Mouse (Mus musculus): ENCODE measurements around the gene Sh3pxd2a. TPM values are rescaled to one million over a fixed set of nuclear protein-coding genes. Genes with fewer than 3 reads are reported as not detected.

The Sh3pxd2a gene
- polyA plus RNA-seq, 1 experiment, result 47.6 TPM

GRCm38 (mm10) chr19:47371521-47371920 is 92.7 kb downstream of the Sh3pxd2a start:
- no peak overlapping the region for H3K27ac ChIP-seq (ENCODE audit: insufficient read depth, low read length)
- H3K9ac ChIP-seq (ENCODE audit: low read depth, poor library complexity, severe bottlenecking), result no peak overlapping the region
- no peak overlapping the region for H3K4me3 ChIP-seq (ENCODE audit: low read depth, low read length)
- H3K4me1 ChIP-seq (ENCODE audit: control insufficient read depth, insufficient read depth, low read length), result no peaks in the 10 kb centered on the region
- H3K36me3 ChIP-seq (ENCODE audit: control insufficient read depth, insufficient read depth, low read length, poor library complexity, severe bottlenecking), result no peaks in the 10 kb centered on the region
- no peaks in the 10 kb centered on the region for H3K9me3 ChIP-seq (replicated peaks; ENCODE audit: control insufficient read depth, insufficient read depth, low read length, poor library complexity, severe bottlenecking)
- no peaks in the 10 kb centered on the region for H3K27me3 ChIP-seq (ENCODE audit: control insufficient read depth, insufficient read depth, low read length, poor library complexity, severe bottlenecking)
- TF ChIP-seq CTCF (IDR thresholded peaks at IDR 0.05; ENCODE audit: low read depth, low read length), result no peak
- no peak for TF ChIP-seq EP300 (IDR thresholded peaks at IDR 0.05; ENCODE audit: insufficient read depth, low read depth, low read length)
- TF ChIP-seq POLR2A (IDR thresholded peaks at IDR 0.05; ENCODE audit: insufficient read depth, low read length), result no peak

GRCm38 (mm10) chr19:47369008-47369407 is 95.2 kb downstream of the Sh3pxd2a start:
- H3K9me3 ChIP-seq (replicated peaks; ENCODE audit: control insufficient read depth, insufficient read depth, low read length, poor library complexity, severe bottlenecking), result no peaks in the 10 kb centered on the region
- no peak overlapping the region for H3K9ac ChIP-seq (ENCODE audit: low read depth, poor library complexity, severe bottlenecking)
- TF ChIP-seq EP300 (IDR thresholded peaks at IDR 0.05; ENCODE audit: insufficient read depth, low read depth, low read length), result no peak
- no peak for TF ChIP-seq CTCF (IDR thresholded peaks at IDR 0.05; ENCODE audit: low read depth, low read length)
- TF ChIP-seq POLR2A (IDR thresholded peaks at IDR 0.05; ENCODE audit: insufficient read depth, low read length), result no peak
- no peak overlapping the region for H3K27ac ChIP-seq (ENCODE audit: insufficient read depth, low read length)
- H3K27me3 ChIP-seq (ENCODE audit: control insufficient read depth, insufficient read depth, low read length, poor library complexity, severe bottlenecking), result no peaks in the 10 kb centered on the region
- H3K4me3 ChIP-seq (ENCODE audit: low read depth, low read length), result no peak overlapping the region
- H3K36me3 ChIP-seq (ENCODE audit: control insufficient read depth, insufficient read depth, low read length, poor library complexity, severe bottlenecking), result no peaks in the 10 kb centered on the region
- no peaks in the 10 kb centered on the region for H3K4me1 ChIP-seq (ENCODE audit: control insufficient read depth, insufficient read depth, low read length)

GRCm38 (mm10) chr19:47367271-47367879 is 96.8 kb downstream of the Sh3pxd2a start:
- Histone ChIP-seq H3K4me1 (ENCODE audit: control insufficient read depth, insufficient read depth, low read length) (no peaks in the 10 kb centered on the region), H3K9me3 (replicated peaks; ENCODE audit: control insufficient read depth, insufficient read depth, low read length, poor library complexity, severe bottlenecking) (no peaks in the 10 kb centered on the region), H3K27me3 (ENCODE audit: control insufficient read depth, insufficient read depth, low read length, poor library complexity, severe bottlenecking) (no peaks in the 10 kb centered on the region), H3K4me3 (ENCODE audit: low read depth, low read length) (no peak overlapping the region), H3K9ac (ENCODE audit: low read depth, poor library complexity, severe bottlenecking) (no peak overlapping the region), H3K36me3 (ENCODE audit: control insufficient read depth, insufficient read depth, low read length, poor library complexity, severe bottlenecking) (no peaks in the 10 kb centered on the region), H3K27ac (ENCODE audit: insufficient read depth, low read length) (no peak overlapping the region)
- no peak for TF ChIP-seq POLR2A (IDR thresholded peaks at IDR 0.05; ENCODE audit: insufficient read depth, low read length)
- TF ChIP-seq CTCF (IDR thresholded peaks at IDR 0.05; ENCODE audit: low read depth, low read length), result no peak
- no peak for TF ChIP-seq EP300 (IDR thresholded peaks at IDR 0.05; ENCODE audit: insufficient read depth, low read depth, low read length)

GRCm38 (mm10) chr19:47366576-47366975 is 97.6 kb downstream of the Sh3pxd2a start:
- Histone ChIP-seq H3K27me3 (ENCODE audit: control insufficient read depth, insufficient read depth, low read length, poor library complexity, severe bottlenecking) (no peaks in the 10 kb centered on the region), H3K27ac (ENCODE audit: insufficient read depth, low read length) (no peak overlapping the region), H3K9me3 (replicated peaks; ENCODE audit: control insufficient read depth, insufficient read depth, low read length, poor library complexity, severe bottlenecking) (no peaks in the 10 kb centered on the region), H3K36me3 (ENCODE audit: control insufficient read depth, insufficient read depth, low read length, poor library complexity, severe bottlenecking) (no peaks in the 10 kb centered on the region), H3K4me3 (ENCODE audit: low read depth, low read length) (no peak overlapping the region), H3K4me1 (ENCODE audit: control insufficient read depth, insufficient read depth, low read length) (no peaks in the 10 kb centered on the region), H3K9ac (ENCODE audit: low read depth, poor library complexity, severe bottlenecking) (no peak overlapping the region)
- no peak for TF ChIP-seq POLR2A (IDR thresholded peaks at IDR 0.05; ENCODE audit: insufficient read depth, low read length)
- no peak for TF ChIP-seq EP300 (IDR thresholded peaks at IDR 0.05; ENCODE audit: insufficient read depth, low read depth, low read length)
- TF ChIP-seq CTCF (IDR thresholded peaks at IDR 0.05; ENCODE audit: low read depth, low read length), result no peak

GRCm38 (mm10) chr19:47363086-47363668 is 101.0 kb downstream of the Sh3pxd2a start:
- H3K9me3 ChIP-seq (replicated peaks; ENCODE audit: control insufficient read depth, insufficient read depth, low read length, poor library complexity, severe bottlenecking), result no peaks in the 10 kb centered on the region
- H3K4me1 ChIP-seq (ENCODE audit: control insufficient read depth, insufficient read depth, low read length), result no peaks in the 10 kb centered on the region
- no peaks in the 10 kb centered on the region for H3K27me3 ChIP-seq (ENCODE audit: control insufficient read depth, insufficient read depth, low read length, poor library complexity, severe bottlenecking)
- TF ChIP-seq POLR2A (IDR thresholded peaks at IDR 0.05; ENCODE audit: insufficient read depth, low read length), result no peak
- no peak for TF ChIP-seq CTCF (IDR thresholded peaks at IDR 0.05; ENCODE audit: low read depth, low read length)
- no peak for TF ChIP-seq EP300 (IDR thresholded peaks at IDR 0.05; ENCODE audit: insufficient read depth, low read depth, low read length)
- H3K4me3 ChIP-seq (ENCODE audit: low read depth, low read length), result no peak overlapping the region
- no peak overlapping the region for H3K27ac ChIP-seq (ENCODE audit: insufficient read depth, low read length)
- no peaks in the 10 kb centered on the region for H3K36me3 ChIP-seq (ENCODE audit: control insufficient read depth, insufficient read depth, low read length, poor library complexity, severe bottlenecking)
- no peak overlapping the region for H3K9ac ChIP-seq (ENCODE audit: low read depth, poor library complexity, severe bottlenecking)

- no peak for TF ChIP-seq EP300 (IDR thresholded peaks at IDR 0.05; ENCODE audit: insufficient read depth, low read depth, low read length)
- TF ChIP-seq CTCF (IDR thresholded peaks at IDR 0.05; ENCODE audit: low read depth, low read length), result peak; percentile 50
- Histone ChIP-seq H3K4me3 (ENCODE audit: low read depth, low read length) (no peak overlapping the region), H3K9me3 (replicated peaks; ENCODE audit: control insufficient read depth, insufficient read depth, low read length, poor library complexity, severe bottlenecking) (no peaks in the 10 kb centered on the region), H3K36me3 (ENCODE audit: control insufficient read depth, insufficient read depth, low read length, poor library complexity, severe bottlenecking) (no peaks in the 10 kb centered on the region), H3K4me1 (ENCODE audit: control insufficient read depth, insufficient read depth, low read length) (no peaks in the 10 kb centered on the region), H3K9ac (ENCODE audit: low read depth, poor library complexity, severe bottlenecking) (no peak overlapping the region), H3K27ac (ENCODE audit: insufficient read depth, low read length) (no peak overlapping the region), H3K27me3 (ENCODE audit: control insufficient read depth, insufficient read depth, low read length, poor library complexity, severe bottlenecking) (no peaks in the 10 kb centered on the region)
Measured at GRCm38 (mm10) chr19:47360921-47361320, 103.3 kb downstream of the Sh3pxd2a start.
